Mouse (Mus musculus): ENCODE results near the gene Prl2c5. TPM values are rescaled to one million over a fixed set of nuclear protein-coding genes. Genes with fewer than 3 reads are reported as not detected.
A peak's percentile ranks its signal among the peaks of the same experiment; 100 is the strongest.
"Not testable (repeated sequence)": the region's sequence is repeated elsewhere in the genome, so short reads cannot be mapped to it uniquely, and the experiment has no call there.

Gene Prl2c5
- polyA plus RNA-seq, 1 experiment from 2014 or later: not detected

DNA sequence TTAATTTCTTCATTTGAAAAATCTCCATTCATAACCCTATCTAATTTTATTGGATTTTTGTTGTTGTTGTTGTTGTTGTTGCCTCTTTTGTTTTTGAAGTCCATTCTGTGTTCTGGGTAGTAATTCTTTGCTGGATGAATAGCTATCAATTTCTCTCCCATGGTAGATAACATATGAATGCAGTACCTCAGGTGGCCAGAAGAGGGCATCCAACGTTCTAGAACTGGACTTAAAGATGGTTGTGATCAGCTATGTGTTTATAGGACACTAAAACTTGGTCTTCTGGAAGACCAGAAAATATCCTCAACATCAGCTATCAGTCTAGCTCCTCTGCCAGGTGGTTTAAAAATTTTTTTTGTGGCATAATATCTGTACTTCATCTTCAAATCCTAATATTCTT lies 54.9 kb downstream of the Prl2c5 start:
- ATAC-seq; H3K9me3 ChIP-seq (ENCODE audit: control insufficient read depth): not testable (repeated sequence)
- WGBS: 0% methylated on average over 1 of the region's 1 CpGs

More for the DNA sequence above, 54.9 kb downstream of the Prl2c5 start:
- H3K36me3 ChIP-seq (ENCODE audit: control insufficient read depth, insufficient read depth); H3K27me3 ChIP-seq (replicated peaks; ENCODE audit: control insufficient read depth, insufficient read depth, low read length); H3K27ac ChIP-seq (ENCODE audit: low read depth, low read length); H3K4me3 ChIP-seq (ENCODE audit: low read depth, low read length); H3K9ac ChIP-seq (ENCODE audit: low read depth, low read length); H3K4me2 ChIP-seq (replicated peaks; ENCODE audit: low read depth); H3K4me1 ChIP-seq (replicated peaks; ENCODE audit: control insufficient read depth, insufficient read depth, low read length): not testable (repeated sequence)
- peak; percentile 62 for TF ChIP-seq CTCF (IDR thresholded peaks at IDR 0.05; ENCODE audit: low read depth)

Other genes starting within 250 kb of the Prl2c5 start
- not detected in 2 replicates for gene Prl2c2, start 177.3 kb upstream of the Prl2c5 start, polyA plus RNA-seq (2015; fragmentation: Nextera tagmentation; extraction: Ambion mirVana)
- 3.6 and 4.4 TPM in 2 replicates for gene Gpr137b, start 211.3 kb downstream of the Prl2c5 start, polyA plus RNA-seq (2015; fragmentation: Nextera tagmentation; extraction: Ambion mirVana)

All from intestine, postnatal 0 days (tissue).